Comparison of ENCODE assay signal across 11 mouse cellular contexts in genomic region chr17:51393771-51394221, GRCm38 (mm10).
DNase-seq lines count a peak whose midpoint lies in the region; ATAC-seq and TF ChIP-seq lines count a peak whose summit lies in the region.
"Had no signal": no experiment of that assay in that cellular context is flagged by ENCODE, and none has a peak within 500 bp of the region (broad histone marks: within the 10 kb centered on the region; RNA-seq: fewer than 3 reads in every experiment).

No protein-coding gene starts in this region.

- ATAC-seq in midbrain, postnatal 0 days (ENCODE audit: low FRiP score), result peak; percentile 66

- no peak for TF ChIP-seq CTCF in midbrain, postnatal 0 days (IDR thresholded peaks at IDR 0.05)

- no peak overlapping the region for H3K4me3 ChIP-seq in midbrain, postnatal 0 days (ENCODE audit: low read depth, low read length)

- H3K27ac ChIP-seq in midbrain, postnatal 0 days (ENCODE audit: low read depth, low read length), result no peak overlapping the region
- H3K27ac ChIP-seq: liver, embryonic 14.5 days had no signal

- 0 out of 2 replicates have a peak overlapping the region, but pooled peaks have one; percentile 9 for H3K4me2 ChIP-seq in midbrain, postnatal 0 days (ENCODE audit: low read depth, low read length, poor library complexity, severe bottlenecking)

- DNase-seq in left cerebral cortex, postnatal 4 days, result peak; percentile 83
- DNase-seq in left cerebral cortex, adult 11 months (ENCODE audit: low spot score), result no peak
- DNase-seq in cerebellum, adult 8-10 months, result peak; percentile 8
- DNase-seq in gastrocnemius, postnatal 4 days (ENCODE audit: low spot score in 2 of 2), result peak; percentile 16 to 36
- DNase-seq in midbrain, postnatal 0 days (ENCODE audit: low spot score), result peak; percentile 71
- no peak for DNase-seq in spleen, postnatal 36 days (ENCODE audit: low spot score in 2 of 2)
- DNase-seq in kidney, postnatal 36 days, result no peak
- DNase-seq in kidney, adult 18-20 months, result no peak
- DNase-seq: spleen, adult 18-20 months; thymus, postnatal 25 days had no signal

- no peaks in the 10 kb centered on the region for H3K36me3 ChIP-seq in midbrain, postnatal 0 days (ENCODE audit: insufficient read depth, low read length)

- 0 out of 2 replicates have a peak, but pooled peaks cover 4% of the 10 kb centered on the region for H3K4me1 ChIP-seq in midbrain, postnatal 0 days (ENCODE audit: insufficient read depth, low read length)

- no peak overlapping the region for H3K9ac ChIP-seq in midbrain, postnatal 0 days (replicated peaks; ENCODE audit: low read length, poor library complexity, severe bottlenecking)
- H3K9ac ChIP-seq: liver, embryonic 14.5 days had no signal

- H3K27me3 ChIP-seq in midbrain, postnatal 0 days (ENCODE audit: insufficient read depth, low read length), result no peaks in the 10 kb centered on the region

- WGBS in midbrain, postnatal 0 days, result 37% methylated on average over 11 of the region's 11 CpGs

- no peaks in the 10 kb centered on the region for H3K9me3 ChIP-seq in midbrain, postnatal 0 days (ENCODE audit: low read length)

- intact Hi-C loops in left cerebral cortex, postnatal 4 days (cut with DNase I), result no loop called here

Comparison
In these comparisons a context has a peak if more than half of its experiments do, and no peak if none do; other contexts are left out.
1. DNase-seq: peak in left cerebral cortex, postnatal 4 days (single experiment), cerebellum, adult 8-10 months (single experiment), gastrocnemius, postnatal 4 days (2 of 2) and midbrain, postnatal 0 days (single experiment); none in left cerebral cortex, adult 11 months (single experiment), spleen, postnatal 36 days (0 of 2), kidney, postnatal 36 days (0 of 2) and kidney, adult 18-20 months (single experiment).